Mouse (Mus musculus) heart, postnatal 0 days (tissue): ENCODE measurements at regions not wholly inside any gene's neighbourhood (a gene's known extent, or its start where the extent isn't known, plus 50 kb on each side); places are given as distances from the start of the nearest gene placed in this dataset.

Experiments
- ATAC-seq: fragments of 200-750 bp; cut with Nextera tagmentation; 2 replicates; pipeline ENCODE4 v1.8.0; 2017; ENCODE audit warnings: low read depth, moderate number of reproducible peaks, moderate library complexity; ENCODE audit not compliant: insufficient read depth
- DNase-seq: peaks from one replicate; pipeline ENCODE4 v3.0.0-alpha.2; 2016; ENCODE audit warnings: low spot score
- H3K27ac ChIP-seq: fragments of 300-500 bp; sonication (generic); 2 replicates; pipeline ENCODE4 v1.5.1; 2014; ENCODE audit warnings: low read depth, mild to moderate bottlenecking
- H3K27me3 ChIP-seq: fragments of 300-500 bp; sonication (generic); 2 replicates; pipeline ENCODE4 v1.6.1; 2014; ENCODE audit warnings: low read length, mixed read lengths; ENCODE audit not compliant: control insufficient read depth, insufficient read depth
- H3K36me3 ChIP-seq: fragments of 300-500 bp; sonication (generic); replicated peaks from 2 replicates; pipeline ENCODE4 v1.6.1; 2014; ENCODE audit warnings: low read length, mixed read lengths; ENCODE audit not compliant: control insufficient read depth, insufficient read depth
- H3K4me1 ChIP-seq: fragments of 300-500 bp; sonication (generic); 2 replicates; pipeline ENCODE4 v1.6.1; 2014; ENCODE audit warnings: antibody characterized with exemption; ENCODE audit not compliant: control insufficient read depth, insufficient read depth
- H3K4me2 ChIP-seq: fragments of 300-500 bp; sonication (generic); 2 replicates; pipeline ENCODE4 v1.6.1; 2014; ENCODE audit warnings: low read depth, mild to moderate bottlenecking, low read length, moderate library complexity
- H3K4me3 ChIP-seq: fragments of 300-500 bp; sonication (generic); 2 replicates; pipeline ENCODE4 v1.5.1; 2014; ENCODE audit warnings: low read depth, low read length
- H3K9ac ChIP-seq: fragments of 300-500 bp; sonication (generic); replicated peaks from 2 replicates; pipeline ENCODE4 v1.6.1; 2014; ENCODE audit warnings: low read depth, low read length, mixed read lengths
- H3K9me3 ChIP-seq: fragments of 300-500 bp; sonication (generic); replicated peaks from 2 replicates; pipeline ENCODE4 v1.6.1; 2016; ENCODE audit warnings: low read length; ENCODE audit not compliant: control insufficient read depth
- CTCF ChIP-seq: IDR thresholded peaks from 2 replicates; pipeline ENCODE4 v1.5.1; 2016; ENCODE audit warnings: antibody characterized with exemption, control low read depth, low read depth
- EP300 ChIP-seq: IDR thresholded peaks from 2 replicates; pipeline ENCODE4 v1.6.1; 2016; ENCODE audit warnings: antibody characterized with exemption, low read depth
- WGBS: fragments of 180-500 bp; shearing (Covaris S2); extraction: QIAGEN DNeasy Blood & Tissue Kit; methylation state at CpG from one replicate; pipeline ENCODE4 v1.1.7; 2014; 5-methylcytosine and 5-hydroxymethylcytosine counted together

DNA sequence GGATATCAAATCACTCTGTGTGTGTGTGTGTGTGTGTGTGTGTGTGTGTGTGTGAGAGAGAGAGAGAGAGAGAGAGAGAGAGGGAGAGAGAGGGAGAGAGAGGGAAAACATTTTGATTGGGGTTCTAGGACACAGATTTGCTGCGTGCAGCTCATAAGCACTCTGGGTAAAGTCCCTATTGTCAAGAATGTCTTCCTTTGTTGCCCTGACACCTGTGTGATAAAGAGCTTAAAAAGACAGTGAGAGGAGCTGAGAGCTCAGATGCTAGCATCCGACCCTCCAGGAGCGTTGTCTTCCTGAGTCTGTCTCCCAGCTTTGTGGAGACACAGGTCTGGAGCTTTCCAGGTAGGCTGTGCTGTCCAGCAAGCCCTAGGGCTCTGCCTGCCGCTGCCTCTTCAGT lies 146.8 kb upstream of the Gm5148 start:
- Histone ChIP-seq H3K9me3 (no peaks in the 10 kb centered on the region), H3K36me3 (no peaks in the 10 kb centered on the region), H3K4me2 (no peak overlapping the region), H3K9ac (no peak overlapping the region), H3K27me3 (no peaks in the 10 kb centered on the region), H3K27ac (no peak overlapping the region), H3K4me3 (no peak overlapping the region), H3K4me1 (peaks cover 34% of the 10 kb centered on the region)
- WGBS = 55% methylated on average over 4 of the region's 4 CpGs
- TF ChIP-seq CTCF (no peak), EP300 (no peak)
- ATAC-seq (no peak), DNase-seq (no peak)

- 49% methylated on average over 4 of the region's 4 CpGs for WGBS
- H3K4me1 ChIP-seq = 0 out of 2 replicates have a peak, but pooled peaks cover 10% of the 10 kb centered on the region
- TF ChIP-seq EP300 (no peak), CTCF (no peak)
- H3K27me3 ChIP-seq = no peaks in the 10 kb centered on the region
- no peak overlapping the region for H3K9ac ChIP-seq
- H3K9me3 ChIP-seq = no peaks in the 10 kb centered on the region
- H3K4me2 ChIP-seq = no peak overlapping the region
- no peak overlapping the region for H3K4me3 ChIP-seq
- H3K27ac ChIP-seq = no peak overlapping the region
- DNase-seq (no peak), ATAC-seq (no peak)
- no peaks in the 10 kb centered on the region for H3K36me3 ChIP-seq
These were observed 144.2 kb upstream of the Gm5148 start for GRCm38 (mm10) chr3:37868454-37868853.

DNA sequence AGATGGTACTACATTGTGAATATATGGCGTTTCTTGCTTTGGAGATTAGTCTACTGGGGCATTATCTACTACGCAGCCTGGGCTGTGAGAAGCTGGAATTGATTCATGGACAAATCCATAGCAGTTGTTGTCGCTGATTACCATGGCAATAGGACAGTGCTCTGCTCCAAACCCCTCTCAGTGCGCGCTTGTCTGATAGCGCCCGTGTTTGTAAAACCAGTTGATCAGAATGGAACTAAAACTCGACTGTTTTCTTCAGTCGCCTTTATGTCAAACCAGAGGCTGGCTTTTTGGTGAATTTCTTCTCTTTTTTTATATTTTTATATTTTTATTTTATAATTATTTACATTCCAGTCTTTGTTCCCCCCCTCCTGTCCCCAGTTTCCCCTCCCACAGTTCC lies 138.5 kb upstream of the Gm5148 start:
- no peak for ATAC-seq
- WGBS = 94% methylated on average over 9 of the region's 9 CpGs
- no peaks in the 10 kb centered on the region for H3K9me3 ChIP-seq

DNA sequence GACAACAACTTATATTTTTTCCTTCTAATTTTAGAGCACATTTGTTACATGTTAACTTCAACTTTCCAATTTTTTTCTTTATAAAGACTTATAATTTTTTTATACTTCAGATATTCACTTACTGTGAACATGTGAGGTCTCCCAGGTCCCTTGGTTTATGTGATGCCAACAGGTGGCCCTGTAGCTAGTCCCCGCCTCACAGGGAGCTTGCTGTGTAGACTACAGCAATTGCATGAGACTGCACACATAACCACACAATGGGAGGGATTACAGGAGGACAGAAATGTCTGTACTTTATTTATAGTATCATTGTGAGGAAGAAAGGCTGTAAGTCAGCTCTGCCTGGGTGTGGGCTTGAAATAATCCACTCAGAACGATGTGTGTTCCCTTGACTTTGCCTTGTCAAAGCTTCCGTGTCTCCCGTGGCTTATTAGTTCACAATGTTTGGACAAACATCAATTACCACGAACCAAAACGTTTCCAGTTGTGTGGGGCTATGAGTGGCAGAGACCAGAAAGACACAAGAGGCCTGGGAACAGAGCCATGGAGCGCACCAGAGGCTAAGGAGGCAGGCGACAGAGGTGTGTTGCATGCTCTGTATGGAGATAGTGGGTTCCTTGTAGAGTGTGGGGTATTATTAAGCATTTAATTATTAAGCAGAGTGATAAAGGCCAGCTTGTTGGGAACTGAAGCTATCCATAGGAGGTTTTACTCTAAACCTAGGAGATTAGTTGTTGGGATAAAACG lies 136.6 kb upstream of the Gm5148 start:
- no peak overlapping the region for H3K4me3 ChIP-seq
- no peaks in the 10 kb centered on the region for H3K27me3 ChIP-seq
- peak overlapping the region; percentile 59 for H3K27ac ChIP-seq
- no peaks in the 10 kb centered on the region for H3K9me3 ChIP-seq
- ATAC-seq = peak; percentile 33
- DNase-seq = peak; percentile 24
- peaks cover 17% of the 10 kb centered on the region for H3K4me1 ChIP-seq
- TF ChIP-seq CTCF (no peak), EP300 (no peak)
- H3K4me2 ChIP-seq = no peak overlapping the region
- no peak overlapping the region for H3K9ac ChIP-seq
- H3K36me3 ChIP-seq = no peaks in the 10 kb centered on the region
- WGBS = 40% methylated on average over 9 of the region's 9 CpGs

More for the DNA sequence above, 138.5 kb upstream of the Gm5148 start:
- H3K27ac ChIP-seq = no peak overlapping the region
- no peak for DNase-seq
- H3K9ac ChIP-seq = no peak overlapping the region
- no peak for TF ChIP-seq EP300
- no peak for TF ChIP-seq CTCF
- peaks cover 17% of the 10 kb centered on the region for H3K4me1 ChIP-seq
- no peaks in the 10 kb centered on the region for H3K27me3 ChIP-seq
- H3K4me2 ChIP-seq = no peak overlapping the region
- no peaks in the 10 kb centered on the region for H3K36me3 ChIP-seq
- H3K4me3 ChIP-seq = no peak overlapping the region

DNA sequence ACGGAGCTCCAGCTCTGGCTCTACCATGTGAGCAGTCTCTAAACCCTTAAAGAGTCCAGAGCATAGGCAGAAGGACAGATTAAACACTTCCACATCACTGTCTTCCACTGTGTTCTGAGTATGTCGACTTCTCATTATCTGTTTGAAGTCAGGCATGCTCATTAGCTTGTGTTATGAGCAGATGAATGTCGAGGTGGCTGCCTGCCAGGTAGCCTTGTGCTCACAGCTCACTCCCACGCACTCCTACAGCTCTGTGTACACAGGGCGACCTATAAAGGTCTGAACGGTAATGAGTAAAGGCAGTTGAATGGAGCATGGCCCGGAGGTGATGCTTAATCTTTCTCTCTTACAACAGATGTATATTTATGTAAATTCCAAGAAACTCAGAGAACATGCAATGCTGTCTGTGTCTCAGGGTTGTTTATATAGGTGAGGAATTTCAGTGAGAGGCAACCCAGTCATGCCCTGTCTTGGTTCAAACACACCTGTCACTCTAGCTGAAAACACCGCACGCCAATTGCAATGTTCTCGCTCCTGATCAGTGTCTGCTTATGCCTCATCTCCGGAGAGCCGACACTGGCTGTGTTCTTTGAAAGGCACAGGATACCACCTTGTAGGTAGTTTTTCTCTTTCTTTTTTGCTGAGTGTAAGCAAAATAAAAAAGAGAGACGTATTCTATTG lies 135.9 kb upstream of the Gm5148 start:
- peak; percentile 69 for ATAC-seq
- no peak for TF ChIP-seq EP300
- no peak for TF ChIP-seq CTCF
- 34% methylated on average over 13 of the region's 13 CpGs for WGBS
- Histone ChIP-seq H3K4me3 (no peak overlapping the region), H3K27ac (peak overlapping the region; percentile 65), H3K4me1 (peaks cover 17% of the 10 kb centered on the region), H3K36me3 (no peaks in the 10 kb centered on the region), H3K27me3 (no peaks in the 10 kb centered on the region), H3K9me3 (no peaks in the 10 kb centered on the region), H3K4me2 (no peak overlapping the region), H3K9ac (no peak overlapping the region)
- peak; percentile 69 for DNase-seq
